Mouse (Mus musculus): ENCODE data around the gene Ninj2. TPM values are rescaled to one million over a fixed set of nuclear protein-coding genes. Genes with fewer than 3 reads are reported as not detected.
A peak's percentile ranks its signal among the peaks of the same experiment; 100 is the strongest.

The Ninj2 gene
- total and polyA plus RNA-seq, 3 experiments = 1.1 to 6.5 TPM; not detected in 1

GRCm38 (mm10) chr6:120083442-120083841 is 9.7 kb upstream of the Ninj2 start:
- Histone ChIP-seq H3K4me1 (ENCODE audit: control insufficient read depth in 1 of 2, insufficient read depth in 2 of 2) (peaks cover 28 to 58% of the 10 kb centered on the region in 2 experiments), H3K9ac (ENCODE audit: insufficient read depth, low read depth) (peak overlapping the region; percentile 60), H3K4me3 (replicated peaks in 1 of 3; ENCODE audit: low read depth in 2 of 3, low read length in 2 of 3, poor library complexity in 1 of 3) (no peak overlapping the region), H3K27ac (ENCODE audit: insufficient read depth, low read depth) (peak overlapping the region; percentile 98), H3K4me2 (ENCODE audit: insufficient read depth, low read depth, poor library complexity, severe bottlenecking) (peak overlapping the region; percentile 85), H3K79me2 (replicated peaks; ENCODE audit: control insufficient read depth, extremely low read depth, insufficient read depth, poor library complexity, severe bottlenecking) (no peaks in the 10 kb centered on the region), H3K36me3 (replicated peaks in 1 of 2; ENCODE audit: control insufficient read depth in 1 of 2, insufficient read depth in 1 of 2, low read length in 1 of 2) (no peaks in the 10 kb centered on the region), H3K27me3 (replicated peaks) (no peaks in the 10 kb centered on the region), H3K9me3 (replicated peaks; ENCODE audit: low read length) (no peaks in the 10 kb centered on the region)
- 0 out of 2 replicates have a peak, but pooled peaks have one; percentile 36 for TF ChIP-seq ZMIZ1 (IDR thresholded peaks at IDR 0.05; ENCODE audit: low read depth, low read length)
- peak; percentile 42; the same call in 1 of the 2 replicates for TF ChIP-seq ZNF384 (IDR thresholded peaks at IDR 0.05; ENCODE audit: low read depth, low read length)
- TF ChIP-seq ZC3H11A (IDR thresholded peaks at IDR 0.05; ENCODE audit: low read depth, low read length) = no peak
- TF ChIP-seq MAX (IDR thresholded peaks at IDR 0.05; ENCODE audit: low read length) = 0 out of 2 replicates have a peak, but pooled peaks have one; percentile 19
- peak; percentile 13; the same call in 1 of the 2 replicates for TF ChIP-seq IRF4 (IDR thresholded peaks at IDR 0.05; ENCODE audit: low read depth, low read length)
- TF ChIP-seq CHD2 (IDR thresholded peaks at IDR 0.05; ENCODE audit: low read length) = peak; percentile 7; the same call in 1 of the 2 replicates
- peak; percentile 7; the same call in 1 of the 2 replicates for TF ChIP-seq ELF1 (IDR thresholded peaks at IDR 0.05; ENCODE audit: low read depth, low read length)
- no peak for TF ChIP-seq E2F4 (IDR thresholded peaks at IDR 0.05; ENCODE audit: insufficient replicate concordance, low read depth, low read length)
- 0 out of 2 replicates have a peak, but pooled peaks have one; percentile 2 for TF ChIP-seq SIN3A (IDR thresholded peaks at IDR 0.05; ENCODE audit: low read length)
- no peak; the same call in 1 of the 2 replicates for TF ChIP-seq POLR2A (IDR thresholded peaks at IDR 0.05; ENCODE audit: low read depth, low read length)
- TF ChIP-seq MEF2A (IDR thresholded peaks at IDR 0.05; ENCODE audit: borderline replicate concordance, low read depth, low read length) = 0 out of 2 replicates have a peak, but pooled peaks have one; percentile 40
- in situ Hi-C loops (cut with MboI; ENCODE audit: low pct_ligation_motif_present, low pct_unique_long_range_greater_than_20kb, low sequenced_read_pairs) (no loop called here), dilution Hi-C loops (cut with MboI; ENCODE audit: extremely low pct_ligation_motif_present, extremely low pct_unique_long_range_greater_than_20kb, low sequenced_read_pairs) (no loop called here)
- DNase-seq (ENCODE audit: extremely low read depth) = peak; percentile 79

- H3K4me3 ChIP-seq (replicated peaks in 1 of 3; ENCODE audit: low read depth in 2 of 3, low read length in 2 of 3, poor library complexity in 1 of 3) = no peak overlapping the region
- dilution Hi-C loops (cut with MboI; ENCODE audit: extremely low pct_ligation_motif_present, extremely low pct_unique_long_range_greater_than_20kb, low sequenced_read_pairs) (no loop called here), in situ Hi-C loops (cut with MboI; ENCODE audit: low pct_ligation_motif_present, low pct_unique_long_range_greater_than_20kb, low sequenced_read_pairs) (no loop called here)
- H3K36me3 ChIP-seq (replicated peaks in 1 of 2; ENCODE audit: control insufficient read depth in 1 of 2, insufficient read depth in 1 of 2, low read length in 1 of 2) = no peaks in the 10 kb centered on the region
- H3K9ac ChIP-seq (ENCODE audit: insufficient read depth, low read depth) = peak overlapping the region; percentile 60; the same call in 1 of the 2 replicates
- 0 out of 2 replicates have a peak overlapping the region, but pooled peaks have one; percentile 1 for H3K4me2 ChIP-seq (ENCODE audit: insufficient read depth, low read depth, poor library complexity, severe bottlenecking)
- no peaks in the 10 kb centered on the region for H3K79me2 ChIP-seq (replicated peaks; ENCODE audit: control insufficient read depth, extremely low read depth, insufficient read depth, poor library complexity, severe bottlenecking)
- DNase-seq (ENCODE audit: extremely low read depth) = peak; percentile 57
- H3K9me3 ChIP-seq (replicated peaks; ENCODE audit: low read length) = no peaks in the 10 kb centered on the region
- peak overlapping the region; percentile 98 for H3K27ac ChIP-seq (ENCODE audit: insufficient read depth, low read depth)
- peaks cover 29 to 71% of the 10 kb centered on the region in 2 experiments for H3K4me1 ChIP-seq (ENCODE audit: control insufficient read depth in 1 of 2, insufficient read depth in 2 of 2)
- no peaks in the 10 kb centered on the region for H3K27me3 ChIP-seq (replicated peaks)
- TF ChIP-seq POLR2A (IDR thresholded peaks at IDR 0.05; ENCODE audit: low read depth, low read length) = 0 out of 2 replicates have a peak, but pooled peaks have one; percentile 26
- peak; percentile 59; the same call in 1 of the 2 replicates for TF ChIP-seq IRF4 (IDR thresholded peaks at IDR 0.05; ENCODE audit: low read depth, low read length)
- peak; percentile 58; the same call in 1 of the 2 replicates for TF ChIP-seq SIN3A (IDR thresholded peaks at IDR 0.05; ENCODE audit: low read length)
- 0 out of 2 replicates have a peak, but pooled peaks have one; percentile 76 for TF ChIP-seq CHD1 (IDR thresholded peaks at IDR 0.05; ENCODE audit: low read depth, low read length)
- no peak for TF ChIP-seq ZNF384 (IDR thresholded peaks at IDR 0.05; ENCODE audit: low read depth, low read length)
- TF ChIP-seq TCF12 (IDR thresholded peaks at IDR 0.05; ENCODE audit: low read depth, low read length) = peak; percentile 52; the same call in 1 of the 2 replicates
- no peak for TF ChIP-seq KAT2A (IDR thresholded peaks at IDR 0.05; ENCODE audit: insufficient replicate concordance, low read length)
- peak; percentile 74 for TF ChIP-seq ETS1 (conservative IDR thresholded peaks at IDR 0.05; ENCODE audit: low read depth, low read length)
- TF ChIP-seq MAX (IDR thresholded peaks at IDR 0.05; ENCODE audit: low read length) = peak; percentile 97
- TF ChIP-seq E2F4 (IDR thresholded peaks at IDR 0.05; ENCODE audit: insufficient replicate concordance, low read depth, low read length) = no peak
- TF ChIP-seq USF2 (conservative IDR thresholded peaks at IDR 0.05; ENCODE audit: low read depth, low read length) = peak; percentile 63
- TF ChIP-seq NRF1 (IDR thresholded peaks at IDR 0.05; ENCODE audit: low read depth, low read length) = no peak
- TF ChIP-seq ZMIZ1 (IDR thresholded peaks at IDR 0.05; ENCODE audit: low read depth, low read length) = no peak
- TF ChIP-seq EP300 (IDR thresholded peaks at IDR 0.05; ENCODE audit: low read length) = peak; percentile 64
- TF ChIP-seq BHLHE40 (IDR thresholded peaks at IDR 0.05; ENCODE audit: low read depth, low read length) = peak; percentile 61
- no peak for TF ChIP-seq MAZ (IDR thresholded peaks at IDR 0.05; ENCODE audit: low read depth, low read length)
- no peak for TF ChIP-seq ELF1 (IDR thresholded peaks at IDR 0.05; ENCODE audit: low read depth, low read length)
- TF ChIP-seq MYC (IDR thresholded peaks at IDR 0.05; ENCODE audit: low read depth, low read length) = peak; percentile 96
- peak; percentile 56; the same call in 1 of the 2 replicates for TF ChIP-seq JUN (IDR thresholded peaks at IDR 0.05; ENCODE audit: insufficient read depth, low read depth, low read length)
- TF ChIP-seq JUND (conservative IDR thresholded peaks at IDR 0.05; ENCODE audit: low read depth, low read length) = peak; percentile 65
- TF ChIP-seq TBP (conservative IDR thresholded peaks at IDR 0.05; ENCODE audit: low read depth, low read length) = 0 out of 2 replicates have a peak, but pooled peaks have one; percentile 39
- no peak for TF ChIP-seq HCFC1 (IDR thresholded peaks at IDR 0.05; ENCODE audit: low read depth, low read length)
- no peak for TF ChIP-seq NELFE (IDR thresholded peaks at IDR 0.05; ENCODE audit: low read depth, low read length)
- TF ChIP-seq RCOR1 (conservative IDR thresholded peaks at IDR 0.05; ENCODE audit: low read depth, low read length) = no peak
- TF ChIP-seq USF1 (IDR thresholded peaks at IDR 0.05; ENCODE audit: low read depth, low read length) = peak; percentile 70
- no peak for TF ChIP-seq PAX5 (IDR thresholded peaks at IDR 0.05; ENCODE audit: low read length)
- TF ChIP-seq MXI1 (IDR thresholded peaks at IDR 0.05; ENCODE audit: low read depth, low read length) = peak; percentile 78
Observed at GRCm38 (mm10) chr6:120084983-120085382, 8.2 kb upstream of the Ninj2 start.
